Mouse (Mus musculus) ES-E14 (cell line): ENCODE results near the gene Pde6h. TPM values are rescaled to one million over a fixed set of nuclear protein-coding genes. Genes with fewer than 3 reads are reported as not detected.

ENCODE experiments used
- DNase-seq: peaks from one replicate; pipeline ENCODE4 v3.0.0-alpha.2; 2013; ENCODE audit warnings: low read depth, low spot score
- H3K27ac ChIP-seq: 2 replicates; pipeline ENCODE4 v1.5.1; 2012; ENCODE audit warnings: low read depth, mild to moderate bottlenecking, low read length, moderate library complexity, mixed read lengths; ENCODE audit not compliant: poor library complexity, insufficient read depth, severe bottlenecking
- H3K36me3 ChIP-seq: 2 replicates; pipeline ENCODE4 v1.6.1; 2012; ENCODE audit warnings: mild to moderate bottlenecking, low read length, moderate library complexity, mixed read lengths; ENCODE audit not compliant: control insufficient read depth, poor library complexity, insufficient read depth, severe bottlenecking
- H3K4me1 ChIP-seq, 2 experiments: fragments of 150-350 bp in 1 of 2; sonication (generic) in 1 of 2; 2 replicates each; pipeline ENCODE4 v1.6.1; 2012; ENCODE audit warnings: low read length in 2 of 2, mild to moderate bottlenecking in 1 of 2, mixed read lengths in 1 of 2; ENCODE audit not compliant: control insufficient read depth in 2 of 2, insufficient read depth in 2 of 2, poor library complexity in 1 of 2
- H3K4me3 ChIP-seq, 2 experiments: fragments of 150-350 bp in 1 of 2; sonication (generic) in 1 of 2; 2 replicates each; pipeline ENCODE4 v1.5.1; 2012; ENCODE audit warnings: low read length in 2 of 2, low read depth in 1 of 2, mild to moderate bottlenecking in 1 of 2, mixed read lengths in 1 of 2; ENCODE audit not compliant: insufficient read depth in 1 of 2, poor library complexity in 1 of 2, severe bottlenecking in 1 of 2
- H3K9ac ChIP-seq: 2 replicates; pipeline ENCODE4 v1.6.1; 2012; ENCODE audit warnings: low read depth, mild to moderate bottlenecking, low read length, mixed read lengths; ENCODE audit not compliant: poor library complexity, insufficient read depth, severe bottlenecking
- H3K9me3 ChIP-seq: fragments of 150-350 bp; sonication (generic); 2 replicates; pipeline ENCODE4 v1.6.1; 2012; ENCODE audit warnings: low read depth, mild to moderate bottlenecking, low read length; ENCODE audit not compliant: control insufficient read depth, insufficient read depth
- CHD2 ChIP-seq: IDR thresholded peaks from 2 replicates; pipeline ENCODE4 v1.6.1; 2014; ENCODE audit warnings: mild to moderate bottlenecking, low read depth, low read length, inconsistent platforms
- HCFC1 ChIP-seq: IDR thresholded peaks from 2 replicates; pipeline ENCODE4 v1.6.1; 2012; ENCODE audit warnings: low read length, inconsistent platforms, borderline replicate concordance; ENCODE audit not compliant: insufficient read depth
- MAFK ChIP-seq: IDR thresholded peaks from 2 replicates; pipeline ENCODE4 v1.6.1; 2014; ENCODE audit warnings: mild to moderate bottlenecking, low read depth, low read length, inconsistent platforms; ENCODE audit not compliant: insufficient read depth
- ZC3H11A ChIP-seq: IDR thresholded peaks from 2 replicates; pipeline ENCODE4 v1.6.1; 2012; ENCODE audit warnings: low read depth, mild to moderate bottlenecking, inconsistent platforms, low read length, borderline replicate concordance
- ZNF384 ChIP-seq: IDR thresholded peaks from 2 replicates; pipeline ENCODE4 v1.6.1; 2012; ENCODE audit warnings: low read depth, low read length, inconsistent platforms
- in situ Hi-C, 2 experiments: fragments of 600-800 bp; cut with MboI; formaldehyde crosslinking; loops; one replicate each; pipeline ENCODE4 v1.15.1; 2025; ENCODE audit warnings: low sequenced_read_pairs in 2 of 2, inconsistent platforms in 1 of 2; ENCODE audit not compliant: unreplicated experiment in 2 of 2
- total RNA-seq: library from RNA; depleted of rRNA; stranded (reverse); fragments of 300-350 nt; gene quantifications from 2 replicates; pipeline ENCODE4 v1.2.3, GENCODE M21; 2012

Gene Pde6h
- total RNA-seq, 1 experiment, result 0.45 TPM

DNA sequence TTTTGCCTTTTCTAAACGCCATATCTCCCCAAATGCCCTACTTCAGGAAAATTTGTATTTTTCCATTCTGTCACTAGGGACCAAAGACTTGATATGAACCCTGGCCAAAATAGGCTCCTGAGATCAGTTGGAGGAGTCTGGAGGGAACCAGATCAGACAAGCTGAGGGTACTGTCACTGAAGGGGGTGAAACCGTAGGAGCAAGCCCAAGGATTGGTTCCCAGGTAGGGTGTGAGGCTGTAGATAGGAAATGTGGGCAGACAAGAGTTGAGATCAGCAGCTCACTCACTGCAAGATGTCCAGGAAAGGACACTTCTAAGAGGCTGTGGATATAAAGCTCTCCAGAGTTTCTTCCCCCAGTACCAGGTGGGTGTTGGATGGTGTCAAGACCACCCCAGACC lies 31.6 kb upstream of the Pde6h start:
- Histone ChIP-seq H3K4me1 (no peaks in the 10 kb centered on the region), H3K9ac (no peak overlapping the region), H3K27ac (no peak overlapping the region), H3K36me3 (no peaks in the 10 kb centered on the region), H3K4me3 (no peak overlapping the region), H3K9me3 (no peaks in the 10 kb centered on the region)
- no peak for DNase-seq
- TF ChIP-seq ZNF384 (no peak), CHD2 (no peak), ZC3H11A (no peak), MAFK (no peak), HCFC1 (no peak)
- in situ Hi-C loops, result no loop called here

DNA sequence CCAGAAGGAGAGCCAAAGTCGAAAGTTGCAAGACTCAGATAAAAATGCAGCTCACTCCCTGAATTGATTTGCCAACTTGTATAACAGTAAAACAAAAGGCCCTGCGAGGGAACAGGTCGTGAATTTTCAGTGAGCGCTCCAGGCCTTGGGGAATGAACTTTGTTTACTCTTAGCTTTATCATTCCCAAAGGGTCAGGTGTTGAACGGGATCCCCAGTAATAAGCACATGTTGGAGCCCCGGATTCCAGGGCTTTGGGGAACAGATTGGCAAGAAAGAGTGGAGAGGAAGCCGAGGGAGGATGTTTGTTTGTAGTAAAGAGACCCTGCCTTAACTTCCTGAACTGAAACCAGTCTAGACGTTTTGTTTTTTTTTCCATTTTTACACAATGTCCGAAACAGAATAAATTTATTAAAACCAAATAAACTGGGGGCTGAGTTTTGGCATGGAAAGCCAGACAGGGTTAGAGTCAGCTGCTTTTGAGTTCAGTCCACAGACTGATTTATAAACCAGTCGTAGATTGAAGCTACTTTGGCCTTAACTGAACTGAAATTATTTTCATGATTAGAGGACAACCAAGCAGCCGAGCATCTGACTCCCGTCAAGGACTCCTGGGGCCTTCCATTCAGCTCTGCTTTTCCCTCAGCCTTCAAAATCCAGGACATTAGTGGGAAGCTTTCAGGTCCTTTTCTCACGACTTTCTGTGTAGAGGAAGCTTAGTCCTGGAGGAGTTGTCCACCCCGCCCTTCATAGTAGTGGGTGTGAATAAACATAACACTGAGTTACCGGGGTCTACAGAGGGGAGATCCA lies 28.9 kb upstream of the Pde6h start:
- no peak for TF ChIP-seq CHD2
- TF ChIP-seq ZNF384, result no peak
- no peak for TF ChIP-seq ZC3H11A
- TF ChIP-seq MAFK, result no peak
- no peak for TF ChIP-seq HCFC1
- no peaks in the 10 kb centered on the region for H3K4me1 ChIP-seq
- no peaks in the 10 kb centered on the region for H3K9me3 ChIP-seq
- H3K9ac ChIP-seq, result no peak overlapping the region
- H3K27ac ChIP-seq, result no peak overlapping the region
- in situ Hi-C loops, result no loop called here
- no peak overlapping the region for H3K4me3 ChIP-seq
- no peaks in the 10 kb centered on the region for H3K36me3 ChIP-seq
- no peak for DNase-seq

DNA sequence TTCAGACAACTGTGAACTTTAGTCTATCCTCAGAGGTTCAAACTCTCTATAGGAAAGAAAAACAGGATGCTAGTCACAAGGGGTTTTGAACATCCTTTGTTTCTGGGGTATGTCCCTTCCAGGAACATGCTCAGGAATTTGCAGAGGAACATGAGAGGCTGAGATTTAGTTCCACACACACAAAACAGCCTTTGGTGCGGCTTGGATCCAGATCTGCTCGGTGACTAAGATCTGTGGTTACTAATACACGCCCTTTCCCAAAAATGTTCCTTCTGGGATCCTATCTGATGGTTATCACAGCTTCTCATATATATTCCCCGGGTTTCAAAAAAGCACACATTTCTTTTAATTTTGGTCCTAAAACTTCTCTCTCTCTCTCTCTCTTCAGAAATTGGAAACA lies 25.8 kb upstream of the Pde6h start:
- DNase-seq, result no peak
- H3K9me3 ChIP-seq, result no peaks in the 10 kb centered on the region
- in situ Hi-C loops, result no loop called here
- H3K9ac ChIP-seq, result no peak overlapping the region
- no peaks in the 10 kb centered on the region for H3K4me1 ChIP-seq
- no peak overlapping the region for H3K4me3 ChIP-seq
- H3K27ac ChIP-seq, result no peak overlapping the region
- no peaks in the 10 kb centered on the region for H3K36me3 ChIP-seq
- TF ChIP-seq ZNF384 (no peak), ZC3H11A (no peak), CHD2 (no peak), HCFC1 (no peak), MAFK (no peak)

DNA sequence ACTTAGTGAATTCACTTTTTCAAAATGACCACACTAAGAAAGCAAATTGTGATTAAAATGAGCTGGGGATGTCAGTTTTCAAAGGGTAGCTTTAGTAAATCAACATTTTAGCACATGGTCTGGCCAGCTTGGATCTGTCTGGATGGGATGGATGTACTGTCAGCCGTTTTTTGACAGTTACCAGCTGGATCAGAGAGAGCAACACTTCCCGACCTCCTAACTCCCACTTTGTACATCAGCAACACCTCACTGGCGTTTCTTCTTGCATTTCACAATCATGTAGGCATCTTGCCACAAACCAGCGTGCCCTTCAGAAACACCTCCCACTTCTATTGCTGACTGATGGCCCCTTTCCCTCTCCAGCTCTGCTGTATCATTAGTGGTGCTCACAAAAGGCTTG lies 25.4 kb upstream of the Pde6h start:
- no peak overlapping the region for H3K9ac ChIP-seq
- H3K4me3 ChIP-seq, result no peak overlapping the region
- no peaks in the 10 kb centered on the region for H3K9me3 ChIP-seq
- H3K27ac ChIP-seq, result no peak overlapping the region
- no peaks in the 10 kb centered on the region for H3K4me1 ChIP-seq
- DNase-seq, result no peak
- TF ChIP-seq HCFC1 (no peak), CHD2 (no peak), ZC3H11A (no peak), ZNF384 (no peak), MAFK (no peak)
- H3K36me3 ChIP-seq, result no peaks in the 10 kb centered on the region
- in situ Hi-C loops, result no loop called here

DNA sequence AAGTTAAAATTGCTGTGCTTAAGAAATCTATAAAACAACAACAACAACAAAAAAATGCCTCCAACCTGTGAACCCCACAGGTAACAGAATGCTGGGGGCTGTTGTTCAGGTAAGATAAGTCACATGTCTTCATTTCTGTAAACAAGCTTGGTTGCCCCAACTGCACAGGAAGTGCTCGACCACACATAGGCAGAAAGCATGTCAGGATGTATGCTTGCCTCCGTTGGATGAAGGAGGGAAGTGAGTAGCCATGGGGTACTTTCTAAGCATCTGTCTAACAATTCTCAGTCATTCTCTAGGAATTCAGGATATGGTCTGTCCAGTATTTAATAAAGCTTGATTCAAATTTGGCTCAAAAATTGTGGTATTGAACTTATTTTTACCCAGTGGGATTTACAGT lies 24.7 kb upstream of the Pde6h start:
- Histone ChIP-seq H3K4me1 (no peaks in the 10 kb centered on the region), H3K9me3 (no peaks in the 10 kb centered on the region), H3K9ac (no peak overlapping the region), H3K36me3 (no peaks in the 10 kb centered on the region), H3K27ac (no peak overlapping the region), H3K4me3 (no peak overlapping the region)
- DNase-seq, result no peak
- TF ChIP-seq MAFK, result no peak
- no peak for TF ChIP-seq HCFC1
- TF ChIP-seq CHD2, result no peak
- TF ChIP-seq ZC3H11A, result no peak
- TF ChIP-seq ZNF384, result no peak
- in situ Hi-C loops, result no loop called here
